Mouse (Mus musculus): ENCODE measurements around the gene Bnipl.

GRCm38 (mm10) chr3:95261975-95262374, 11.0 kb upstream of the Bnipl start:
- TF ChIP-seq CTCF (IDR thresholded peaks at IDR 0.05; ENCODE audit: extremely low read depth, insufficient read depth, low read length) (no peak), POLR2A (IDR thresholded peaks at IDR 0.05; ENCODE audit: extremely low read depth, insufficient read depth, low read length) (no peak)
